Mouse (Mus musculus) bone marrow macrophage, adult 2 months (primary cell): ENCODE measurements around the gene Zkscan16.

ENCODE experiments used
- CTCF ChIP-seq: IDR thresholded peaks from 2 replicates; pipeline ENCODE4 v1.5.1; 2012; ENCODE audit warnings: low read depth, mild to moderate bottlenecking, low read length, moderate library complexity
- POLR2A ChIP-seq: IDR thresholded peaks from 2 replicates; pipeline ENCODE4 v1.6.1; 2012; ENCODE audit warnings: mild to moderate bottlenecking, low read depth, low read length, borderline replicate concordance

GRCm38 (mm10) chr4:58907453-58907852 is 36.0 kb upstream of the Zkscan16 start:
- no peak for TF ChIP-seq CTCF
- TF ChIP-seq POLR2A, result no peak
